Mouse (Mus musculus) myocyte (in vitro differentiated cells): ENCODE results near the gene Angpt4. TPM values are rescaled to one million over a fixed set of nuclear protein-coding genes. Genes with fewer than 3 reads are reported as not detected.

Experiments used
- H3K27me3 ChIP-seq: one replicate; pipeline ENCODE4 v1.6.1; 2011; ENCODE audit not compliant: control insufficient read depth, insufficient read depth, insufficient read length
- H3K36me3 ChIP-seq: one replicate; pipeline ENCODE4 v1.6.1; 2011; ENCODE audit not compliant: control insufficient read depth, insufficient read depth
- H3K4me2 ChIP-seq: one replicate; pipeline ENCODE4 v1.6.1; 2011; ENCODE audit warnings: low read depth, control low read depth
- H3K4me3 ChIP-seq: one replicate; pipeline ENCODE4 v1.5.1; 2011; ENCODE audit warnings: mild to moderate bottlenecking, control low read depth, moderate library complexity
- H3K79me2 ChIP-seq: one replicate; pipeline ENCODE4 v1.6.1; 2011; ENCODE audit not compliant: control insufficient read depth, insufficient read depth
- H3ac ChIP-seq: one replicate; pipeline ENCODE4 v1.6.1; 2011; ENCODE audit not compliant: control insufficient read depth, insufficient read length
- CEBPB ChIP-seq: IDR thresholded peaks from 2 replicates; pipeline ENCODE4 v1.6.1; 2011; ENCODE audit warnings: mild to moderate bottlenecking, moderate library complexity; ENCODE audit not compliant: poor library complexity, insufficient read depth, severe bottlenecking
- E2F4 ChIP-seq: IDR thresholded peaks from one replicate; pipeline ENCODE4 v1.6.1; 2011; ENCODE audit warnings: mild to moderate bottlenecking, control low read depth, moderate library complexity; ENCODE audit not compliant: insufficient read depth
- MAX ChIP-seq: IDR thresholded peaks from one replicate; pipeline ENCODE4 v1.6.1; 2011; ENCODE audit warnings: low read depth, mild to moderate bottlenecking, control low read depth
- MYOD1 ChIP-seq, 3 experiments: IDR thresholded peaks; one replicate each; pipeline ENCODE4 v1.6.1; 2011; ENCODE audit warnings: control low read depth in 2 of 3, low read depth in 2 of 3, mild to moderate bottlenecking in 2 of 3, moderate library complexity in 1 of 3; ENCODE audit not compliant: insufficient read length in 2 of 3, control insufficient read depth in 1 of 3
- MYOG ChIP-seq, 3 experiments: IDR thresholded peaks; one replicate each; pipeline ENCODE4 v1.6.1; 2011; ENCODE audit warnings: control low read depth in 2 of 3, low read depth in 2 of 3, mild to moderate bottlenecking in 2 of 3; ENCODE audit not compliant: insufficient read length in 2 of 3, control insufficient read depth in 1 of 3, insufficient read depth in 1 of 3
- POLR2A ChIP-seq: IDR thresholded peaks from one replicate; pipeline ENCODE4 v1.6.1; 2011; ENCODE audit warnings: low read depth, mild to moderate bottlenecking, control low read depth, moderate library complexity; ENCODE audit not compliant: insufficient read length
- POLR2AphosphoS2 ChIP-seq: IDR thresholded peaks from one replicate; pipeline ENCODE4 v1.6.1; 2011; ENCODE audit warnings: low read depth, control low read depth; ENCODE audit not compliant: insufficient read length
- REST ChIP-seq: IDR thresholded peaks from one replicate; pipeline ENCODE4 v1.6.1; 2011; ENCODE audit warnings: mild to moderate bottlenecking, control low read depth, moderate library complexity; ENCODE audit not compliant: insufficient read depth, insufficient read length
- SRF ChIP-seq: IDR thresholded peaks from one replicate; pipeline ENCODE4 v1.6.1; 2011; ENCODE audit warnings: low read depth; ENCODE audit not compliant: control insufficient read depth, insufficient read length
- TCF12 ChIP-seq: IDR thresholded peaks from one replicate; pipeline ENCODE4 v1.6.1; 2011; ENCODE audit warnings: mild to moderate bottlenecking, control low read depth; ENCODE audit not compliant: poor library complexity, insufficient read depth, severe bottlenecking
- TCF3 ChIP-seq: IDR thresholded peaks from one replicate; pipeline ENCODE4 v1.6.1; 2011; ENCODE audit warnings: low read depth, control low read depth; ENCODE audit not compliant: insufficient read length
- USF1 ChIP-seq: IDR thresholded peaks from one replicate; pipeline ENCODE4 v1.6.1; 2011; ENCODE audit warnings: low read depth, mild to moderate bottlenecking, control low read depth, moderate library complexity
- polyA plus RNA-seq: library from polyadenylated mRNA; unstranded; fragments of >200 nt; fragmentation: generic; extraction: Trizol; gene quantifications from one replicate; pipeline ENCODE4 v1.2.1, GENCODE M21; 2012; ENCODE audit warnings: missing spikeins

Angpt4 gene
- polyA plus RNA-seq, 1 experiment, result 0.19 TPM

DNA sequence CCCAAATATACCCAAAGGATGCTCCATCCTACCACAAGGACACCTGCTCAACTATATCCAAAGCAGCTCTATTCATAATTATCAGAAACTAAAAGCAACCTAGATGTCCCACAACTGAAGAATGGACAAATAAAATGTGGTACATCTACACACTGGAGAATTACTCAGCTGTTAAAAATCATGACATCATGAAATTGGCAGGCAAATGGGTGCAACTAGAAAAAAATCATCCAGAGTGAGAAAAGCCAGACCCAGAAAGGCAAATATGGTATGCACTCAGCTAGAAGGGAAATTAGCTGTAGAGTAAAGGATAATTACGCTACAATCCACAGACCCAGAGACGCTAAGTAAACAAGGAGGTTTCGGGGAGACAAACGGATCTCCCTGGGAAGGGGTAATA, 10.2 kb upstream of the Angpt4 start:
- TF ChIP-seq MAX, result no peak
- TF ChIP-seq TCF3, result no peak
- no peak for TF ChIP-seq POLR2AphosphoS2
- TF ChIP-seq REST, result no peak
- no peak for TF ChIP-seq MYOD1 (IDR thresholded peaks at IDR 0.05; ENCODE audit: control insufficient read depth in 1 of 3, insufficient read length in 2 of 3, low read depth in 2 of 3)
- TF ChIP-seq MYOG (IDR thresholded peaks at IDR 0.05; ENCODE audit: control insufficient read depth in 1 of 3, insufficient read depth in 1 of 3, insufficient read length in 2 of 3, low read depth in 2 of 3), result no peak
- TF ChIP-seq POLR2A, result no peak
- no peak for TF ChIP-seq E2F4
- no peak for TF ChIP-seq TCF12
- no peak for TF ChIP-seq SRF
- TF ChIP-seq CEBPB, result no peak
- no peak for TF ChIP-seq USF1
- H3K36me3 ChIP-seq, result no peaks in the 10 kb centered on the region
- H3K4me3 ChIP-seq, result no peak overlapping the region
- no peak overlapping the region for H3ac ChIP-seq
- no peak overlapping the region for H3K4me2 ChIP-seq
- H3K79me2 ChIP-seq, result no peaks in the 10 kb centered on the region
- no peaks in the 10 kb centered on the region for H3K27me3 ChIP-seq

DNA sequence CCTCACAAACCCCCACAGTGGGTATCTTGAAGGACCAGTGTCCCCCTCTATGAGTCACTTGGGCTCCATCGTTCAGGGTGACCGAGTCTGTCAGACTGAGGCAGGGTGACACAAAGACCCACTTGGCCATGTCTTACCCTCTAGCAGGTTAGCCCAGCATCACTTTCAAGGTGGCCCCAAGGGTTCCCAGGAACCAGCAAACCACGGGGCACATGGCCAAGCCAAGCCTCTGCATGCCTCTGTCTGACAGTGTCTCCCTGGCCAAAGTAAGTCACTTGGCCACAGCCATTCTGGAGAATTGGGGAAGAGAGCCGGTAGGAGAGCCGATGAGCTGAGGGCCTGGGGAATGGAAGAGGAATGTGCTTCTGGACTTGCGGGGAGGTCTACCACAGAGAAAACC, 7.7 kb upstream of the Angpt4 start:
- Histone ChIP-seq H3K4me2 (no peak overlapping the region), H3K36me3 (no peaks in the 10 kb centered on the region), H3K4me3 (no peak overlapping the region), H3K27me3 (no peaks in the 10 kb centered on the region), H3K79me2 (no peaks in the 10 kb centered on the region), H3ac (no peak overlapping the region)
- TF ChIP-seq USF1 (no peak), TCF12 (no peak), MYOD1 (IDR thresholded peaks at IDR 0.05; ENCODE audit: control insufficient read depth in 1 of 3, insufficient read length in 2 of 3, low read depth in 2 of 3) (no peak), SRF (no peak), POLR2AphosphoS2 (no peak), MAX (no peak), CEBPB (no peak), POLR2A (no peak)

GRCm38 (mm10) chr2:151903933-151904332, 7.1 kb upstream of the Angpt4 start:
- Histone ChIP-seq H3K4me3 (no peak overlapping the region), H3K36me3 (no peaks in the 10 kb centered on the region), H3ac (no peak overlapping the region), H3K27me3 (peaks cover 4% of the 10 kb centered on the region), H3K4me2 (no peak overlapping the region), H3K79me2 (no peaks in the 10 kb centered on the region)
- TF ChIP-seq USF1 (no peak), TCF12 (no peak), E2F4 (no peak), MAX (no peak), CEBPB (no peak), MYOD1 (IDR thresholded peaks at IDR 0.05; ENCODE audit: control insufficient read depth in 1 of 3, insufficient read length in 2 of 3, low read depth in 2 of 3) (no peak)

DNA sequence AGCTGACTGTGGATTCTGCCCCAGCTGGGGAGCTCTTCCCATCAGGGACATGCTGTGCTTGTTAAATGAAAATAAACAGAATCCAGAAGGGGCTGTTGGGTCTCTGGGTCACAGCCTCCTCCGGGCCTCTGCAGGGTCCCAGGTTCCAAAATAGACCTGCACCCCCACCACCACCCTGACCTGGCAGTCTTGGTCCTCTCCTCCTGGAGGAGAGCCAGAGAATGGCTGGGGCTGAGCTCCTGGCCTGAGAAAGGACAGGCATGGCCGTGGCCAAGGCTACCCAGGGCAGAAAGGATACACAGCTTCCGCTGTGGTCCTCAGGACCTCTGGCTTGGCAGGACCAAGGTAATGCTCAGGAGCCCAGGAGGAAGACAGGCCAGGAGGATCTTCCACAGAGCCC, 6.4 kb upstream of the Angpt4 start:
- Histone ChIP-seq H3K36me3 (no peaks in the 10 kb centered on the region), H3K4me3 (no peak overlapping the region), H3K27me3 (peaks cover 11% of the 10 kb centered on the region), H3ac (no peak overlapping the region), H3K4me2 (no peak overlapping the region), H3K79me2 (no peaks in the 10 kb centered on the region)
- TF ChIP-seq CEBPB (no peak), POLR2A (no peak), MYOD1 (IDR thresholded peaks at IDR 0.05; ENCODE audit: control insufficient read depth in 1 of 3, insufficient read length in 2 of 3, low read depth in 2 of 3) (no peak), POLR2AphosphoS2 (no peak), SRF (no peak), TCF12 (no peak)

- no peak overlapping the region for H3K4me3 ChIP-seq
- no peaks in the 10 kb centered on the region for H3K79me2 ChIP-seq
- TF ChIP-seq E2F4 (no peak), REST (no peak)
- H3ac ChIP-seq, result no peak overlapping the region
- no peaks in the 10 kb centered on the region for H3K36me3 ChIP-seq
- H3K4me2 ChIP-seq, result no peak overlapping the region
- H3K27me3 ChIP-seq, result peaks cover 11% of the 10 kb centered on the region
These were observed 4.0 kb upstream of the Angpt4 start for GRCm38 (mm10) chr2:151907020-151907419.

- no peak overlapping the region for H3K4me3 ChIP-seq
- H3K27me3 ChIP-seq, result peaks cover 11% of the 10 kb centered on the region
- TF ChIP-seq E2F4, result no peak
- no peak for TF ChIP-seq POLR2A
- TF ChIP-seq REST, result no peak
- TF ChIP-seq POLR2AphosphoS2, result no peak
- no peak for TF ChIP-seq USF1
- no peak for TF ChIP-seq TCF12
- TF ChIP-seq CEBPB, result no peak
- TF ChIP-seq MYOG (IDR thresholded peaks at IDR 0.05; ENCODE audit: control insufficient read depth in 1 of 3, insufficient read depth in 1 of 3, insufficient read length in 2 of 3, low read depth in 2 of 3), result no peak
- TF ChIP-seq TCF3, result no peak
- TF ChIP-seq MYOD1 (IDR thresholded peaks at IDR 0.05; ENCODE audit: control insufficient read depth in 1 of 3, insufficient read length in 2 of 3, low read depth in 2 of 3), result no peak
- TF ChIP-seq SRF, result no peak
- no peak for TF ChIP-seq MAX
- H3ac ChIP-seq, result no peak overlapping the region
- no peaks in the 10 kb centered on the region for H3K36me3 ChIP-seq
- no peaks in the 10 kb centered on the region for H3K79me2 ChIP-seq
- no peak overlapping the region for H3K4me2 ChIP-seq
These were observed 1.6 kb upstream of the Angpt4 start for GRCm38 (mm10) chr2:151909386-151909785.
